Mouse (Mus musculus): ENCODE measurements around the gene C1qtnf9. TPM values are rescaled to one million over a fixed set of nuclear protein-coding genes. Genes with fewer than 3 reads are reported as not detected.

The C1qtnf9 gene
- polyA plus RNA-seq, 1 experiment from 2014 or later, result 1.6 TPM

DNA sequence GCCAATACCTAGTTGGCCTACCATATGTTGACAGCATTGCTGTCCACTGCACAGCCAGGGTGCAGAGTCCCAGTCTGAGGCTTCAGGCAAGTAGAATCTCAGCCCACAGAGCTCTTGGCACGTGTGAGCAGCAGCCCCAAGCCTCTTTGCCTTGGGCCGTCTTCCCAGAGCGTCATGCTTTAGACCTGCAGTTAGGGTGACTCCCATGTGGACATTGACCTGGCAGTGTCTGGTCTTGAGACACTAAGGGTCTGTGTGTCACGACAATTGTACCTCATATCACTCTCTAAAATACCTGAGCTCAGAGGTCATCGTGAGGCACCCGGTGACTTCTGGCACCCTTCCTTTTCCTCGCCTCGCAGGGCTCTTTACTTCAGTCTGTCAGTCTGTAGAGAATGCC, 8.8 kb upstream of the C1qtnf9 start:
- peaks cover 70% of the 10 kb centered on the region for H3K36me3 ChIP-seq (ENCODE audit: control insufficient read depth, insufficient read depth)
- H3K27me3 ChIP-seq (replicated peaks; ENCODE audit: control insufficient read depth, insufficient read depth, low read length), result no peaks in the 10 kb centered on the region
- H3K9me3 ChIP-seq (ENCODE audit: control insufficient read depth), result no peaks in the 10 kb centered on the region
- H3K27ac ChIP-seq (ENCODE audit: low read depth, low read length), result peak overlapping the region; percentile 11; the same call in 1 of the 2 replicates
- no peaks in the 10 kb centered on the region for H3K4me1 ChIP-seq (replicated peaks; ENCODE audit: control insufficient read depth, insufficient read depth, low read length)
- no peak overlapping the region for H3K9ac ChIP-seq (ENCODE audit: low read depth, low read length)
- peak; percentile 75 for ATAC-seq
- H3K4me2 ChIP-seq (replicated peaks; ENCODE audit: low read depth), result no peak overlapping the region
- WGBS, result 58% methylated on average over 8 of the region's 8 CpGs
- H3K4me3 ChIP-seq (ENCODE audit: low read depth, low read length), result no peak overlapping the region
- TF ChIP-seq CTCF (IDR thresholded peaks at IDR 0.05; ENCODE audit: low read depth), result no peak

DNA sequence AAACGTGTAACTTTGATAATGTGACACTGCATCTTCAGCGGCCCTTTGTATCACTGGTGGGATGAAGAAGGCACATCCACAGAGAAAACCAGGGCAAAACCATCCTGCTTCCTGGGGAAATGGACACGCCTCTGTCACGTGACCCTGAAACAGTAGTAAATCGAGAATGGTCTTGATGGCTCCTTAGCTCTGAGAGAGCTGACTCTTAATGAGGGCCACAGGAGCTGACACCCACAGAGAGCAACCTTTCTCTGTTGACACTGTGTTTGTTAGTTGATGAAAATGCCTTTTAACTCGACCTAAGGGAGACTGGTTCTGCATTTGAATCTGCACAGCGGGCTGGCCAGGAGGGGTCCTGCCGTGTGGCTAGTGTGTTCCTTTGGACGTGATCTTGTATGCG, 6.1 kb upstream of the C1qtnf9 start:
- Histone ChIP-seq H3K9me3 (ENCODE audit: control insufficient read depth) (no peaks in the 10 kb centered on the region), H3K27me3 (replicated peaks; ENCODE audit: control insufficient read depth, insufficient read depth, low read length) (no peaks in the 10 kb centered on the region), H3K36me3 (ENCODE audit: control insufficient read depth, insufficient read depth) (peaks cover 51% of the 10 kb centered on the region), H3K9ac (ENCODE audit: low read depth, low read length) (no peak overlapping the region), H3K4me1 (replicated peaks; ENCODE audit: control insufficient read depth, insufficient read depth, low read length) (no peaks in the 10 kb centered on the region), H3K27ac (ENCODE audit: low read depth, low read length) (no peak overlapping the region), H3K4me3 (ENCODE audit: low read depth, low read length) (no peak overlapping the region), H3K4me2 (replicated peaks; ENCODE audit: low read depth) (no peak overlapping the region)
- ATAC-seq, result no peak
- no peak for TF ChIP-seq CTCF (IDR thresholded peaks at IDR 0.05; ENCODE audit: low read depth)
- WGBS, result 77% methylated on average over 10 of the region's 10 CpGs

DNA sequence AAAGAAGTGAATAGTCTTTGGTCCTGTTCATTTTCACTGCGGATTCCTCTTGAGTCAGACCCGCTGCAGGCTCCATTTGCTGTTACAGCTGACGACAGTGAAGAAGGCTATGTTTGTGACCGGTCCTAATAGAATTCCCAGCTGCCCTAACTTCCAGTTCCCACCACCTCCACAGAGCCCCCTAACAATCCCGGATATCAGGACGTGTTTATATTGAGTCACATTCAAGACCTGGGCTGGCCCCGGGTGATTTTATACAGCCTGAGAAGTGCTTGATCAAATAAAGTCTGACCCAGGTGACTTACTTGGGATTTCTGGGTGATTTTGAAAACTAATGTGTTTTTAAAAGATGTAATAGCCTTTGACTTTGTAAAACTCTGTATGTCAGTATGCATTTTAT, 5.2 kb upstream of the C1qtnf9 start:
- 47% methylated on average over 7 of the region's 7 CpGs for WGBS
- no peak for ATAC-seq
- Histone ChIP-seq H3K4me2 (replicated peaks; ENCODE audit: low read depth) (no peak overlapping the region), H3K9ac (ENCODE audit: low read depth, low read length) (no peak overlapping the region), H3K4me1 (replicated peaks; ENCODE audit: control insufficient read depth, insufficient read depth, low read length) (no peaks in the 10 kb centered on the region), H3K36me3 (ENCODE audit: control insufficient read depth, insufficient read depth) (peaks cover 44% of the 10 kb centered on the region), H3K4me3 (ENCODE audit: low read depth, low read length) (no peak overlapping the region), H3K9me3 (ENCODE audit: control insufficient read depth) (no peaks in the 10 kb centered on the region), H3K27me3 (replicated peaks; ENCODE audit: control insufficient read depth, insufficient read depth, low read length) (no peaks in the 10 kb centered on the region), H3K27ac (ENCODE audit: low read depth, low read length) (no peak overlapping the region)
- no peak for TF ChIP-seq CTCF (IDR thresholded peaks at IDR 0.05; ENCODE audit: low read depth)

DNA sequence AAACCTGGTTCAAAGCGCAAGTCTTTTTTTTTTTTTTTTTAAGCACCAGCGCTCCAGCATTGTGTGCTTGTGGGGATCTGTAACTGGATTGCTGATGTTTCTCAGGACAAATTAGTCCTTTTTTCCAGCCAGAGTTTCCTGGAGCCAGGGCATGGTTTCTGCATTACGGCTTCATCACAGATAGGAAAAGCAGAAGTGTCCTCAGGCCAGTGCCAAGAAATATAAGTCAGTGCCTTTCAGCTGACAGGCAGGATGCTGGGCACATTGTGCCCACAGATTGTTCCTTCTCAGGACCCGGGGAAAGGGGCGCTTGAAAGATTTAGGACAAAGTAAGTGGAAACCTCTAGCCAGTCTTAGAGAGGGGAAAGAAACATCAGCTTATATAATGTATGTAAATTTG, 4.2 kb upstream of the C1qtnf9 start:
- Histone ChIP-seq H3K9me3 (ENCODE audit: control insufficient read depth) (no peaks in the 10 kb centered on the region), H3K4me1 (replicated peaks; ENCODE audit: control insufficient read depth, insufficient read depth, low read length) (no peaks in the 10 kb centered on the region), H3K27ac (ENCODE audit: low read depth, low read length) (no peak overlapping the region), H3K36me3 (ENCODE audit: control insufficient read depth, insufficient read depth) (peaks cover 34% of the 10 kb centered on the region), H3K4me2 (replicated peaks; ENCODE audit: low read depth) (no peak overlapping the region), H3K9ac (ENCODE audit: low read depth, low read length) (no peak overlapping the region), H3K27me3 (replicated peaks; ENCODE audit: control insufficient read depth, insufficient read depth, low read length) (no peaks in the 10 kb centered on the region), H3K4me3 (ENCODE audit: low read depth, low read length) (no peak overlapping the region)
- TF ChIP-seq CTCF (IDR thresholded peaks at IDR 0.05; ENCODE audit: low read depth), result no peak
- no peak for ATAC-seq
- WGBS, result 86% methylated on average over 5 of the region's 5 CpGs

DNA sequence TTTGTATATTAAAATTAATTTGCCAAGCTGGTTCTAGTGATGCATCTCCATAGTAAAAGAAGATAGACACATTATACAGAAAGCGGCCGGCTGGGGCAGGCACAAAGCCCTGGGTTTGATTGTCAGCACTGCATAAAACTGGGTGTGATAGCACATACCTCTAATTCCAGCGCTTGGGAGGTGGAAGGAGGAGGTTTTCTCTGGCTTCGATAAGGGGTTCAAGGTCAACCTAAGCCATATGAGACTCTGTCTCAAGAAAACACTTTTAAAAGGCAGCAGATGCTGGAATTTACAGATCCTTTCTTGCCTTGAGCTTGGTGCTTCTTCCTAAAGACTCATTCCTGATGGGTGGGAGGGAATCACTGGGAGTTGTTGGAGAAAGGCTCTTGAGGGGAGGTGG, 3.4 kb upstream of the C1qtnf9 start:
- Histone ChIP-seq H3K9me3 (ENCODE audit: control insufficient read depth) (no peaks in the 10 kb centered on the region), H3K27ac (ENCODE audit: low read depth, low read length) (no peak overlapping the region), H3K4me2 (replicated peaks; ENCODE audit: low read depth) (no peak overlapping the region), H3K9ac (ENCODE audit: low read depth, low read length) (no peak overlapping the region), H3K4me3 (ENCODE audit: low read depth, low read length) (no peak overlapping the region), H3K36me3 (ENCODE audit: control insufficient read depth, insufficient read depth) (peaks cover 32% of the 10 kb centered on the region), H3K4me1 (replicated peaks; ENCODE audit: control insufficient read depth, insufficient read depth, low read length) (no peaks in the 10 kb centered on the region), H3K27me3 (replicated peaks; ENCODE audit: control insufficient read depth, insufficient read depth, low read length) (no peaks in the 10 kb centered on the region)
- 73% methylated on average over 4 of the region's 4 CpGs for WGBS
- ATAC-seq, result no peak
- TF ChIP-seq CTCF (IDR thresholded peaks at IDR 0.05; ENCODE audit: low read depth), result no peak

DNA sequence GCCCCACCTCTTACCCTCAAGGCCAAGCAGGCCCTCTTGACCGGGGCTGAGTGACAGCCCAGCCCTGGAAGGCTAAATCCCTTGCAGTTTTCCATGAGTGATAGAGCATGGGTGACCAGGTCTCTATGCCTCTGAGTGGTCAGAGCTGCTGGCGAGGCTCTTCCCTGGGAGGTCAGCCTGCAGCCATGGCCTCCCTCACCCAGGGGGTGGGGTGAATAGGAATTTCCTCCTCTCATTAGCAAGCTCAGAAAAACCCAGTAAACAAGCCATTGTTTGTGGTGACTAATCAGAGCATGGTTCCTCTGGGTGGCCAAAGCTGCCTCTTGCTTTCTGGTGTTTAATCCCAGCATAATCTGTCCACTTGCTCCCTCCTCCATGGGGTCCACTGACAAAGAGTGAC, 2.9 kb upstream of the C1qtnf9 start:
- Histone ChIP-seq H3K4me2 (replicated peaks; ENCODE audit: low read depth) (no peak overlapping the region), H3K27me3 (replicated peaks; ENCODE audit: control insufficient read depth, insufficient read depth, low read length) (no peaks in the 10 kb centered on the region), H3K9ac (ENCODE audit: low read depth, low read length) (no peak overlapping the region), H3K4me3 (ENCODE audit: low read depth, low read length) (no peak overlapping the region), H3K4me1 (replicated peaks; ENCODE audit: control insufficient read depth, insufficient read depth, low read length) (no peaks in the 10 kb centered on the region), H3K27ac (ENCODE audit: low read depth, low read length) (no peak overlapping the region), H3K9me3 (ENCODE audit: control insufficient read depth) (no peaks in the 10 kb centered on the region), H3K36me3 (ENCODE audit: control insufficient read depth, insufficient read depth) (peaks cover 31% of the 10 kb centered on the region)
- no peak for ATAC-seq
- WGBS, result 54% methylated on average over 2 of the region's 2 CpGs
- no peak for TF ChIP-seq CTCF (IDR thresholded peaks at IDR 0.05; ENCODE audit: low read depth)

DNA sequence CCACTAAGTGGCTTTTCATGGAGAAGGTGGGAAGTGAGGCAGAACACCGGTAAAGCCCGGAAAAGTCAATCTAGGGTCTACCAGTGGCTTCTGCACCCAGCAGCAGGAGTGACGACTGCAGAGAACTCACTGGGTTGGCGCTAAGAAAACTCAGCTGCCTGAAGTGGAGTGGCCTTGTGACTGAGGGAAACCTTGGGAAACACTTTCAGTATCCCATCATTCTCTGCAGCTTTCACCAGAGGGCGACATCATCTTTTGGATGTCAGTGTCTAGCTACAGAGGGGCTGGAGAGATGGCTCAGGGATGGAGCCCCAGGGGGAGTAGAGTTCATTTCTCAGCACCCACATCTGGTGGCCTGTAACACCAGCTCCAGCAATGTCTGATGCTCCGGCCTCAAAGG, 1.4 kb downstream of the C1qtnf9 start:
- 44% methylated on average over 6 of the region's 6 CpGs for WGBS
- Histone ChIP-seq H3K36me3 (ENCODE audit: control insufficient read depth, insufficient read depth) (no peaks in the 10 kb centered on the region), H3K9me3 (ENCODE audit: control insufficient read depth) (no peaks in the 10 kb centered on the region), H3K4me2 (replicated peaks; ENCODE audit: low read depth) (no peak overlapping the region), H3K27me3 (replicated peaks; ENCODE audit: control insufficient read depth, insufficient read depth, low read length) (no peaks in the 10 kb centered on the region), H3K4me3 (ENCODE audit: low read depth, low read length) (no peak overlapping the region), H3K27ac (ENCODE audit: low read depth, low read length) (no peak overlapping the region), H3K4me1 (replicated peaks; ENCODE audit: control insufficient read depth, insufficient read depth, low read length) (no peaks in the 10 kb centered on the region), H3K9ac (ENCODE audit: low read depth, low read length) (no peak overlapping the region)
- TF ChIP-seq CTCF (IDR thresholded peaks at IDR 0.05; ENCODE audit: low read depth), result peak; percentile 56
- ATAC-seq, result no peak

Measured in intestine, postnatal 0 days (tissue).